Mouse (Mus musculus): ENCODE measurements around the gene Pigk. TPM values are rescaled to one million over a fixed set of nuclear protein-coding genes. Genes with fewer than 3 reads are reported as not detected.

Pigk gene
- polyA plus RNA-seq, 1 experiment, result 34.4 TPM

DNA sequence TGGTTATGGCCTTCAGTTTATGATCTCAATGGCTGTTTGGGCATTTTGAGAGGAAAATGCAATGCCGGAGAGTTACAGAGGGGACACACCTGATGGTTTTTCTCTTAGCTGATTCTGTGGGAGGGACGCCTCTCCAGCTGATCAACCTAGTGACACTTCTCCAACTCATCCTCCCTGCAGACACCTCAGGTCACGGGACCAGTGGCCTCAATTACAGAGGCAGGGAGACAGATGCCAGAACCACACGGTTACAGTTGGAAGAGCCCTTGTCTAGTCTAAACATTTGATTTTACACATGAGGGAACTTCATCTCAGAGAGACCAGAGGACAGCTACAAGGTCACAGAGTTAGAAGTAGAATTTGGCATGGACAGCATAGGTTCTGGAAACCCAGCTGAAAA is 197.7 kb downstream of the Pigk start:
- TF ChIP-seq CTCF (IDR thresholded peaks at IDR 0.05; ENCODE audit: borderline replicate concordance, insufficient read depth, low read depth, low read length) (no peak), POLR2A (IDR thresholded peaks at IDR 0.05; ENCODE audit: borderline replicate concordance, insufficient read depth, low read length) (no peak)
- no peaks in the 10 kb centered on the region for H3K27me3 ChIP-seq (ENCODE audit: control insufficient read depth, insufficient read depth, low read length)
- no peak overlapping the region for H3K27ac ChIP-seq (ENCODE audit: insufficient read depth, low read length)
- 70% methylated on average over 4 of the region's 4 CpGs for WGBS
- no peak for DNase-seq
- H3K4me1 ChIP-seq (ENCODE audit: control insufficient read depth, insufficient read depth, low read length), result no peaks in the 10 kb centered on the region
- H3K4me3 ChIP-seq (replicated peaks; ENCODE audit: insufficient read depth, low read depth, low read length), result no peak overlapping the region

DNA sequence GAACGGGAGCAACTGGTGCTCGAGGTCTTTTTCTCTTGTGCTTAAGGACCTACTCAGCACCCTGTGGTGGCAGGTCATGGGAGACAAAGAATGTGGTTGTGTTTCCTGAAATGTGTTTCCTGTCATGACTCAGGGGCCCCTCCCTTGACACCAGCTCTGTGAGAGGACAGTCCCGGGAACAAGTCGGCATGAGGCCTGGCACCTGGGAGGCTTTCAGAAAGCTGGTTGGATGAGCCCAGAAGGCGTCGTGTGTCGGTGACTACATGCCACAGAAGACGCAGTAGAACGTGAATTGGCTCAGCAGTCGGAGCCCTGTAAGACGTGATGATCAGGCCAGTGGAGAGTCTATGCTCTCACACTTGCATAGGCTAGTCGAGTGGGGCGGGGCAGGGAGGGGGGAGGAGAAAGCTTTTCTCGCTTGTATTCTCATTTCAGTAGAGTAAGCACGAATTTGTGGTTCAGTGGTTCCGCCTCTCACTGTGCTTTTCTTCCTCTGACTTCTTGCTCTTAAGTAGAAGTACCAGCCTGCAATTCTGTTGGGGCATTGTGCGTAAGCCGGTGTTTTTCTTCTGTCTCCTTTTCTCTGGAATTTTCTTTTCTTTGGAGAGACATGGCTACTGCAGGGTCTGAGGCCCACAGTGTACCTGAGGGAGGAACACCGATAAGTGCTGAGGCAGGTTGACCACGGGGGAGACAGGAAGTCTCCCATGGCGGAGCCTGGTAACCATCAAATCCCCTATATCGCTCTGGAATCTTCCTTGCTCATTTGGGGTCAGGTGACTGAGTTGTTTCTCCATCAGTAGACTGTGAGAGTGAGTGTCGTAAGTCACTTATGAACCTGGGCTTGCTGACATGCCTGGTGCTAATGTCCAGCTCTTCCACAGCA is 198.6 kb downstream of the Pigk start:
- H3K27ac ChIP-seq (ENCODE audit: insufficient read depth, low read length), result no peak overlapping the region
- H3K4me1 ChIP-seq (ENCODE audit: control insufficient read depth, insufficient read depth, low read length), result no peaks in the 10 kb centered on the region
- H3K27me3 ChIP-seq (ENCODE audit: control insufficient read depth, insufficient read depth, low read length), result no peaks in the 10 kb centered on the region
- TF ChIP-seq POLR2A (IDR thresholded peaks at IDR 0.05; ENCODE audit: borderline replicate concordance, insufficient read depth, low read length) (no peak), CTCF (IDR thresholded peaks at IDR 0.05; ENCODE audit: borderline replicate concordance, insufficient read depth, low read depth, low read length) (no peak)
- 73% methylated on average over 23 of the region's 23 CpGs for WGBS
- H3K4me3 ChIP-seq (replicated peaks; ENCODE audit: insufficient read depth, low read depth, low read length), result no peak overlapping the region
- no peak for DNase-seq

DNA sequence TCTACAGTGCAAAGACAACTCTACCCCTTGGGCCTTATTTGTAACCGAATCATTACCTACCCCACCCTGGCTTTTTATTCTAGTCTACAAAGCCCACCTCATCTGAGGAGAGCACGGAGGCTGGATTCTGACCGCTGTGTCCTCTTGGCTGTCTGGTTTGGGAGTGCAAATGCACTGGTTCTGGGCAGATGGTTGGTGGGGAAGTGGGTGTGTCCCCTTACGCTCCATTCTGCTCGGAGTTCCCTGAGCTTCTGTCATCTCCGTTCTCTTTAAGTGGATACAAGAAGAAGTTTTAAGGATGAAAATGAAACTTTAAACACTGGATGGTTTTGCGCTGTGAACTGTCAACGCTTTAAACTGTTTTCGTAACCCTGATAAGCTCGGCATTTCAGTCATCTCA is 199.2 kb downstream of the Pigk start:
- no peak overlapping the region for H3K27ac ChIP-seq (ENCODE audit: insufficient read depth, low read length)
- TF ChIP-seq CTCF (IDR thresholded peaks at IDR 0.05; ENCODE audit: borderline replicate concordance, insufficient read depth, low read depth, low read length), result no peak
- TF ChIP-seq POLR2A (IDR thresholded peaks at IDR 0.05; ENCODE audit: borderline replicate concordance, insufficient read depth, low read length), result no peak
- 90% methylated on average over 10 of the region's 10 CpGs for WGBS
- no peak for DNase-seq
- H3K4me1 ChIP-seq (ENCODE audit: control insufficient read depth, insufficient read depth, low read length), result no peaks in the 10 kb centered on the region
- H3K27me3 ChIP-seq (ENCODE audit: control insufficient read depth, insufficient read depth, low read length), result no peaks in the 10 kb centered on the region
- no peak overlapping the region for H3K4me3 ChIP-seq (replicated peaks; ENCODE audit: insufficient read depth, low read depth, low read length)

DNA sequence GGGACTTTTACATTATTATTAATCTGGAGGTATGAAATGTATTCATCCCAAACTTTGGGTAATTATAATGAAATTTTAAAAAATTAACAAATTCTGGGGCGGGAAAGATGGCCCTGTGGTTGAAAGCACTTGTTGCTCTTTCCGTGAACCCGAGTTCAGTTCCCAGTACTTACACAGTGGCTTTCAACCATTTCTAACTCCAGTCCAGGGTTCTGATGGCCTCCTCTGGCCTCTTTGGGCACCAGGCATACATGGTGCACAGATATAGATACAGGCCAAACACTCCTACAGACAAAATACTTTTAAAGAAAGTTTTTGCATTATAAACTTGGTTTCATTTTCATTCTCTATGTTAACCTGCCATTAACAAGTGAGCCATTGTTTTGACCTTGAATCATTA is 199.7 kb downstream of the Pigk start:
- H3K27ac ChIP-seq (ENCODE audit: insufficient read depth, low read length), result no peak overlapping the region

GRCm38 (mm10) chr3:152914376-152914775 is 200.5 kb downstream of the Pigk start:
- DNase-seq, result no peak
- Histone ChIP-seq H3K27ac (ENCODE audit: insufficient read depth, low read length) (no peak overlapping the region), H3K4me1 (ENCODE audit: control insufficient read depth, insufficient read depth, low read length) (no peaks in the 10 kb centered on the region), H3K4me3 (replicated peaks; ENCODE audit: insufficient read depth, low read depth, low read length) (no peak overlapping the region), H3K27me3 (ENCODE audit: control insufficient read depth, insufficient read depth, low read length) (no peaks in the 10 kb centered on the region)
- 91% methylated on average over 6 of the region's 6 CpGs for WGBS
- TF ChIP-seq POLR2A (IDR thresholded peaks at IDR 0.05; ENCODE audit: borderline replicate concordance, insufficient read depth, low read length) (no peak), CTCF (IDR thresholded peaks at IDR 0.05; ENCODE audit: borderline replicate concordance, insufficient read depth, low read depth, low read length) (no peak)

More for the DNA sequence above, 199.7 kb downstream of the Pigk start:
- H3K27me3 ChIP-seq (ENCODE audit: control insufficient read depth, insufficient read depth, low read length), result no peaks in the 10 kb centered on the region
- H3K4me1 ChIP-seq (ENCODE audit: control insufficient read depth, insufficient read depth, low read length), result no peaks in the 10 kb centered on the region
- no peak overlapping the region for H3K4me3 ChIP-seq (replicated peaks; ENCODE audit: insufficient read depth, low read depth, low read length)
- TF ChIP-seq CTCF (IDR thresholded peaks at IDR 0.05; ENCODE audit: borderline replicate concordance, insufficient read depth, low read depth, low read length) (no peak), POLR2A (IDR thresholded peaks at IDR 0.05; ENCODE audit: borderline replicate concordance, insufficient read depth, low read length) (no peak)
- 93% methylated on average over 3 of the region's 3 CpGs for WGBS
- no peak for DNase-seq

DNA sequence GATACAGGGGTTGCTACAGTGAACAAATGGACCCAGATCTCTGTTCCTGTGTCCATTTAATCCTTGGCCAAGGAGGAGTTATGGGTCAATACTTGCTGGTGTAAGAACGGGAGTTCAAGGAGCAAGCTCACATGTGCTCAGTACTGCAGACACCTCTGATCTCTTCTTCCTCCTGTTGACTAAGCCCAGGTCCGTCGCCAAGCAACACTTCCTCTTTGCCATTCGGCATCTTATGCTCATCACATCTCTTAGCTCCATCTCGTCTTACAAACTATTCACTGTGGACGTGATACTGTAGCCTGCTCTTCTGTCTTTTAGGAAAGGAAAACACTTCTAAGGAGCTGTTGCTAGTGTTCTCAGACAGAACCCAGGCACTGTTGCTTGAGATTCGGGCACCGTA is 203.7 kb downstream of the Pigk start:
- TF ChIP-seq POLR2A (IDR thresholded peaks at IDR 0.05; ENCODE audit: borderline replicate concordance, insufficient read depth, low read length), result no peak
- TF ChIP-seq CTCF (IDR thresholded peaks at IDR 0.05; ENCODE audit: borderline replicate concordance, insufficient read depth, low read depth, low read length), result no peak
- H3K27ac ChIP-seq (ENCODE audit: insufficient read depth, low read length), result no peak overlapping the region
- DNase-seq, result no peak
- WGBS, result 85% methylated on average over 8 of the region's 8 CpGs
- no peaks in the 10 kb centered on the region for H3K27me3 ChIP-seq (ENCODE audit: control insufficient read depth, insufficient read depth, low read length)
- no peaks in the 10 kb centered on the region for H3K4me1 ChIP-seq (ENCODE audit: control insufficient read depth, insufficient read depth, low read length)
- no peak overlapping the region for H3K4me3 ChIP-seq (replicated peaks; ENCODE audit: insufficient read depth, low read depth, low read length)

DNA sequence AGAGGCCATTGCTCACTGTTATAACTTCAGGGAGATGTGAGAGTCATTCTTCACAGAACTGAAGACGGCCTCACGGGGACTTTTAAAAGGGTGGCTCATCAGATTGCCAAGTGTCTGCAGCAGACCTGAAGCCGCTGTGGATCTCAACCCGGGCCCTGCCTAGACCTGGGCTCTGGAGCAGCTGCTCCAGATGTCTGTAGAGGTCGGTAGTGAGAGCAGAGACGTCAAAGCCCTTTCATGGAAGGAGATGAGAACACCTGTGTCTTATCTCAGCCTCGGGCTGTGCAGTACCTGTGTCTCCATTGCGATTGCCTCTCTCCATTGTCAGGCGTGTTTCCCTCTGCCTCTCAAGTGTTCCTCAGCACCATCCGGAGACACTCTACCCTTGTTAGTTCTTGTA is 205.2 kb downstream of the Pigk start:
- TF ChIP-seq POLR2A (IDR thresholded peaks at IDR 0.05; ENCODE audit: borderline replicate concordance, insufficient read depth, low read length) (no peak), CTCF (IDR thresholded peaks at IDR 0.05; ENCODE audit: borderline replicate concordance, insufficient read depth, low read depth, low read length) (no peak)
- no peak overlapping the region for H3K27ac ChIP-seq (ENCODE audit: insufficient read depth, low read length)
- WGBS, result 83% methylated on average over 10 of the region's 10 CpGs

GRCm38 (mm10) chr3:152920365-152920764 is 206.5 kb downstream of the Pigk start:
- no peaks in the 10 kb centered on the region for H3K4me1 ChIP-seq (ENCODE audit: control insufficient read depth, insufficient read depth, low read length)
- TF ChIP-seq POLR2A (IDR thresholded peaks at IDR 0.05; ENCODE audit: borderline replicate concordance, insufficient read depth, low read length) (no peak), CTCF (IDR thresholded peaks at IDR 0.05; ENCODE audit: borderline replicate concordance, insufficient read depth, low read depth, low read length) (no peak)
- DNase-seq, result no peak
- 40% methylated on average over 3 of the region's 3 CpGs for WGBS
- no peak overlapping the region for H3K4me3 ChIP-seq (replicated peaks; ENCODE audit: insufficient read depth, low read depth, low read length)
- H3K27me3 ChIP-seq (ENCODE audit: control insufficient read depth, insufficient read depth, low read length), result no peaks in the 10 kb centered on the region
- no peak overlapping the region for H3K27ac ChIP-seq (ENCODE audit: insufficient read depth, low read length)

More for the DNA sequence above, 205.2 kb downstream of the Pigk start:
- Histone ChIP-seq H3K4me3 (replicated peaks; ENCODE audit: insufficient read depth, low read depth, low read length) (no peak overlapping the region), H3K27me3 (ENCODE audit: control insufficient read depth, insufficient read depth, low read length) (no peaks in the 10 kb centered on the region), H3K4me1 (ENCODE audit: control insufficient read depth, insufficient read depth, low read length) (no peaks in the 10 kb centered on the region)
- no peak for DNase-seq

All from cerebellum, adult 2 months (tissue).